Mouse (Mus musculus) heart, embryonic 10.5 days (tissue): ENCODE results near the gene Slc41a2. TPM values are rescaled to one million over a fixed set of nuclear protein-coding genes. Genes with fewer than 3 reads are reported as not detected.
A peak's percentile ranks its signal among the peaks of the same experiment; 100 is the strongest.

Source experiments
- DNase-seq: peaks from one replicate; pipeline ENCODE4 v3.0.0-alpha.2; 2017; ENCODE audit warnings: low spot score
- H3K27ac ChIP-seq: fragments of 300-500 bp; sonication (generic); 2 replicates; pipeline ENCODE4 v1.5.1; 2016; ENCODE audit warnings: mild to moderate bottlenecking
- H3K27me3 ChIP-seq: fragments of 300-500 bp; sonication (generic); 2 replicates; pipeline ENCODE4 v1.6.1; 2016; ENCODE audit warnings: mild to moderate bottlenecking; ENCODE audit not compliant: poor library complexity, insufficient read depth, severe bottlenecking
- H3K36me3 ChIP-seq: fragments of 300-500 bp; sonication (generic); 2 replicates; pipeline ENCODE4 v1.6.1; 2016; ENCODE audit warnings: mild to moderate bottlenecking, moderate library complexity
- H3K4me1 ChIP-seq: fragments of 300-500 bp; sonication (generic); 2 replicates; pipeline ENCODE4 v1.6.1; 2016; ENCODE audit warnings: mild to moderate bottlenecking
- H3K4me3 ChIP-seq: fragments of 300-500 bp; sonication (generic); 2 replicates; pipeline ENCODE4 v1.5.1; 2016; ENCODE audit warnings: mild to moderate bottlenecking, moderate library complexity
- H3K9me3 ChIP-seq: fragments of 300-500 bp; sonication (generic); 2 replicates; pipeline ENCODE4 v1.6.1; 2016; ENCODE audit warnings: mild to moderate bottlenecking, moderate library complexity
- WGBS: fragments of 180-500 bp; shearing (Covaris S2); methylation state at CpG from one replicate; pipeline ENCODE4 v1.1.7; 2016; 5-methylcytosine and 5-hydroxymethylcytosine counted together
- polyA plus RNA-seq: library from polyadenylated mRNA; unstranded; fragments of >200 nt; fragmentation: Nextera tagmentation; extraction: Ambion mirVana; gene quantifications from 2 replicates; pipeline ENCODE4 v1.2.1, GENCODE M21; 2016

Slc41a2 gene
- polyA plus RNA-seq, 1 experiment from 2014 or later = 0.15 TPM

DNA sequence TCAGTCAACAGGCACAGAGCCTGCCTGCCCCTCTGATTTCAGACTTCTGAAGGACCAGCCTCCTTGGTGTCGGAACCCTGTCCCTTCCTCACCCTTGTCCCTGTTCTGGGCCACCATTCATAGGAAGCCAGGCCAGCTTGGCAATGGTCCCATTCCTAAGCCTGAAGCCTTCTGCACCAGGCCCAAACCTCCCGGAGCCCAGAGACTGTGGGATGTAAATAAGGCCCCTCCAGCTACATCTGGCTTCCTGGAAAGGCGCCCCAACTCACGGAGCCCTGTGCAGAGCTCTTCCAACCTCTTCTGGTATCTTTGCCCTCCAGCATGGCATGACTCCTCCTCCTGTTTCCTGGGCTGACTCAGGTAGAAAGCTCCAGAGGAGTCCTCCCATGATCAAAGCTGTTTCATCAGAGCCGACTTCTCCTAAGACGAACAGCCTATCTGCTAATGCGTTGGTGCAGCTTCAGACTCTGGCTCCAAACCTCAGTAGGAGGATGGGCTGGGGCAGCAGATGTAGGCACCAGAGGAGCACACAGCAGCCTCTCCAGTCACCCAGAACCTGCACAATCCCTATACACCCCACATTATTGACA lies 153.1 kb downstream of the Slc41a2 start:
- Histone ChIP-seq H3K9me3 (no peaks in the 10 kb centered on the region), H3K27me3 (peaks cover 7% of the 10 kb centered on the region; the same call in 1 of the 2 replicates), H3K4me3 (no peak overlapping the region), H3K36me3 (no peaks in the 10 kb centered on the region), H3K27ac (peak overlapping the region; percentile 56; the same call in 1 of the 2 replicates), H3K4me1 (peaks cover 38% of the 10 kb centered on the region)
- no peak for DNase-seq
- WGBS = 61% methylated on average over 7 of the region's 7 CpGs

DNA sequence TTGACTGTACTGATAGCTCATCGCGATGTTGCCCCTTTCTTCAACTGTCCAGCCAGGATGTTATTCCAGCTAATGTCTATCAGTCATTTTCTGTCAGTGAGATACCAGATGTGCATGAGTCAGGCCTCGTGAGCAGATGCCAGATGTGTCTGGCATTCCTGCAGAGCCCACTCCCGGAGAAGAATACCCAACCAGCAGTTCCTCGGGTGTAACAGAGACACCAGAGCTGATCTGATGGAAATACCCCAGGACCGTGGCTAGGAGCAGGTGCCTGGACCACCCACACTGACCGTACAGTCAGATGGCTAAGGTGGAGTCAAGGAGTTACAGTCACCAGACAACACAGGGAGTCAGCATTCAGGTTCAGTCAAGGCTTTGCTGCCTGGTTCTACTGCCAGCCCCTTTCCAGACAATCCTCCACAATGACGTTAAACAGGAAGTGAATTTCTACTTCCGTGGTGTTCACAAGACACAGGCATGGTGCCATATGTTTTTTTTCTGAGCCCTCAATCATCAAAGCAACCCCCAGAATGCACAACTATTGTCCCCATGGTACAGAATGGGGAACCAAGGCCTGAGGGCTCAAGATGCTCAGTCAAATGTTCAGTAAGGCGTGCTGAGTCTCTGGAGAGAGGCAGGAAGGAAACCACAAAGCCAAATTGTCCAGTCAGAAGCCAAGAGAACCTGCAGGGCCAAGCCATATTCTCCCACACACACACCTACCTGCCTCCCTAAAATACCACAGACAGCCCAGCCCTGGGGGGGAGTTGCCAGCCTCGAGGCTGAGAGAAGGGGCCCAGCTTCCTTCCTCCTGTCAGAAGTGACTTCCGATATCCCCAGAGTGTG lies 153.8 kb downstream of the Slc41a2 start:
- Histone ChIP-seq H3K4me1 (peaks cover 38% of the 10 kb centered on the region), H3K4me3 (no peak overlapping the region), H3K27ac (peak overlapping the region; percentile 56; the same call in 1 of the 2 replicates), H3K27me3 (peaks cover 7% of the 10 kb centered on the region; the same call in 1 of the 2 replicates), H3K36me3 (peaks cover 3% of the 10 kb centered on the region; the same call in 1 of the 2 replicates), H3K9me3 (no peaks in the 10 kb centered on the region)
- 56% methylated on average over 12 of the region's 12 CpGs for WGBS
- DNase-seq = no peak

DNA sequence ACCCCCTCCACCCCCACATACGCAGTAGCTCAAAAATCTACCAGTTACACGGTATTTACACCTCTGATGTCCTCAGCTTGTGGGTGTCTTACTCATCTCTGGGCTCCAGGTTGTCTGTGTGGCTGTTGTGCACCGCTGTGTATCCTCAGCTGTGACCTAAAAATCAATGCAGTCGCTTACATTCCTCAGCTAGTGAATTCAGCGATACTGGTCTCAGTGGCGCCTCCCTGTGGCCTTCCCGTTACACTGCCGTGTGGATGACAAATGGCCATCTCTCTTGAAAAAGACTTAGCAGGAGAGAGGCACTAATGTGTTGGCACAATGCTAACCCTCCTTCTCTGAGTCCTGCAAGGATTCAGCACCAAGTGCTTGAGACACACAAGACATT lies 155.1 kb downstream of the Slc41a2 start:
- no peak for DNase-seq
- H3K27ac ChIP-seq = no peak overlapping the region
- no peak overlapping the region for H3K4me3 ChIP-seq
- H3K27me3 ChIP-seq = peaks cover 7% of the 10 kb centered on the region; the same call in 1 of the 2 replicates
- peaks cover 38% of the 10 kb centered on the region for H3K4me1 ChIP-seq
- H3K36me3 ChIP-seq = peaks cover 3% of the 10 kb centered on the region; the same call in 1 of the 2 replicates
- 35% methylated on average over 8 of the region's 8 CpGs for WGBS
- no peaks in the 10 kb centered on the region for H3K9me3 ChIP-seq

DNA sequence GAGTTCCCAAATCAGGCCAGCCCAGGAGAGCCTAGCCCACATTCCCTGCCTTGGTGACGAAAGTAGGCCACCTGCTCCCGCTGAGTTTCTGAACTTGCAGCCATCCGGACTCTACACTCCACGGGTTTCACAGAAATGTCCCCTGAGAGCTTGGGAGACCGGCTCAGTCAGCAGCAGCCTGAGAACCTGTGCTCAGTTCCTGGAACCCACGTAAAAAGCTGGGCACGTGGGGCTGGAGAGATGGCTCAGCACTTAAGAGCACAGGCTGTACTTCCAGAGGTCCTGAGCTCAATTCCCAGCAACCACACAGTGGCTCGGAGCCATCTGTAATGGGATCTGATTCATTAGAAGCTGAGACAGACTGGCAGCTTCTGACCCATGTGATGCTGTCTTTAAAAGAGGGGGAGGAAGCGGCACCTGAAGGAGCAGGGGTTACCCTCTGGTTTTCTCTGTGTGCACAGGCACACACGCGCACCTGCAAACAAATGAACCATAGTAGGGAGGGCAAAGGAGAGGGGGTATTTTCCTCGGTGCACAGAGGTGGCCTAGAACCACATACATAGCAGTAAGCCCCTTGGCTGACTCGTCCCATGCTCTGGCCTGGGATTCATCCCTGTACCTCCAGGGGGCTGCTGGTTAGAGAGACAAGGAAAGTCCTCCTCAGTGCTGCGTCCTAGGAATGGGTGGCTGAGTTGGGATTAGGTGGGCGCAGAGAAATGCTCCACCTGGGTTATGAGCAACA lies 155.7 kb downstream of the Slc41a2 start:
- Histone ChIP-seq H3K27me3 (peaks cover 7% of the 10 kb centered on the region; the same call in 1 of the 2 replicates), H3K9me3 (no peaks in the 10 kb centered on the region), H3K4me1 (peaks cover 32% of the 10 kb centered on the region), H3K27ac (no peak overlapping the region), H3K36me3 (peaks cover 3% of the 10 kb centered on the region; the same call in 1 of the 2 replicates), H3K4me3 (no peak overlapping the region)
- no peak for DNase-seq
- 77% methylated on average over 15 of the region's 15 CpGs for WGBS

Other genes starting within 250 kb of the Slc41a2 start
- 0.64 and 0.80 TPM in 2 replicates for gene D10Wsu102e, start 22.3 kb upstream of the Slc41a2 start, polyA plus RNA-seq
- 3.7 and 8.6 TPM in 2 replicates for gene Aldh1l2, start 196.3 kb upstream of the Slc41a2 start, polyA plus RNA-seq
- 29.6 and 32.1 TPM in 2 replicates for gene Washc4, start 205.9 kb upstream of the Slc41a2 start, polyA plus RNA-seq